Mouse (Mus musculus): ENCODE results near the gene Pcgf3. TPM values are rescaled to one million over a fixed set of nuclear protein-coding genes. Genes with fewer than 3 reads are reported as not detected.

The Pcgf3 gene
- total RNA-seq, 2 experiments from 2014 or later, result 25.6 to 41.8 TPM

- DNase-seq (ENCODE audit: low spot score in 2 of 2), result peak; percentile 48 to 66
These were observed 88.6 kb downstream of the Pcgf3 start, which contains the start of gene Cplx1 for GRCm38 (mm10) chr5:108549489-108550206. TSS of gene Cplx1 (minus strand) at chr5:108550024.

- no peak for DNase-seq (ENCODE audit: low spot score in 2 of 2)
These were observed 89.2 kb downstream of the Pcgf3 start for GRCm38 (mm10) chr5:108550207-108550594.

DNA sequence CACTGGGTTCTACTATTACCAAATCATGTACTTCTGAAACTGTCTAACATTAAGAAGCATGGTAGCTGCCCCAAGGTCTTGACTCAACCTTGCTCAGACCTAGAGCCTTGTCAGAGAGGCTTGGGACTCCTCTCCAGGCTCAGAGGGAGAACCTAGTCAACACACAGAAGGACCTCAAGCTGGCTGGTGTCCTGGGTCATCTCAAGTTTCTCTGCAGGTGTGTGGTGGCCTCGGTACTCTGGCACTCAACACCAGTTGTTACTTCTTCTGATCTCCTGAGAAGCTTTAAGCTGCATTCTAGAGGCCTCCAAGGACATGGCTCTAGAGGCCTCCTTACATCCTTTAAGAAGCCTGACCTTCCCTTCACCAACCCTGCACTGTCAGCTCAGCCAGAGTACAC, 93.0 kb downstream of the Pcgf3 start:
- DNase-seq (ENCODE audit: low spot score in 2 of 2), result no peak

Other genes with a start within 250 kb of the Pcgf3 start
- 10 to 100 TPM; 30.1 to 33.7 TPM for gene Dr1, start 192.3 kb upstream of the Pcgf3 start, total RNA-seq (2021)
- gene Pigg, start 148.6 kb upstream of the Pcgf3 start, total RNA-seq (2021), result 10 to 100 TPM; 11.4 to 14.6 TPM
- 1 to 10 TPM; 2.5 to 2.6 TPM for gene Gm42517, start 93.3 kb upstream of the Pcgf3 start, total RNA-seq (2021)
- gene Pde6b, start 72.8 kb upstream of the Pcgf3 start, total RNA-seq (2021), result not detected
- gene Atp5k, start 26.8 kb upstream of the Pcgf3 start, total RNA-seq (2021), result 100 to 1,000 TPM; 457 to 578 TPM
- 1 to 10 TPM; 1.5 to 2.4 TPM for gene Mfsd7a, start 12.3 kb upstream of the Pcgf3 start, total RNA-seq (2021)
- 1 to 10 TPM; 1.8 to 3.4 TPM for gene Cplx1, start 88.8 kb downstream of the Pcgf3 start, total RNA-seq (2021)
- 10 to 100 TPM; 78.1 to 94.1 TPM for gene Gak, start 168.5 kb downstream of the Pcgf3 start, total RNA-seq (2021)
- 10 to 100 TPM; 17.2 to 25.4 TPM for gene Tmem175, start 168.5 kb downstream of the Pcgf3 start, total RNA-seq (2021)
- gene Idua, start 199.1 kb downstream of the Pcgf3 start, total RNA-seq (2021), result 10 to 100 TPM; 14.3 to 14.8 TPM
- 10 to 100 TPM; 19.9 to 21.3 TPM for gene Dgkq, start 208.4 kb downstream of the Pcgf3 start, total RNA-seq (2021)
- under 1 TPM; 0.06 to 0.23 TPM for gene Slc26a1, start 214.3 kb downstream of the Pcgf3 start, total RNA-seq (2021)
- gene Fgfrl1, start 231.2 kb downstream of the Pcgf3 start, total RNA-seq (2021), result 10 to 100 TPM; 30.3 to 68.9 TPM